Mouse (Mus musculus) G1E (cell line): ENCODE measurements at regions not wholly inside any gene's neighbourhood (a gene's known extent, or its start where the extent isn't known, plus 50 kb on each side); places are given as distances from the start of the nearest gene placed in this dataset.

ENCODE experiments used
- CTCF ChIP-seq: IDR thresholded peaks from 2 replicates; pipeline ENCODE4 v1.5.1; 2012; ENCODE audit warnings: low read depth, low read length, inconsistent platforms, mixed read lengths
- TAL1 ChIP-seq: conservative IDR thresholded peaks from 2 replicates; pipeline ENCODE4 v1.6.1; 2012; ENCODE audit warnings: low read depth, low read length, inconsistent platforms, mixed read lengths

DNA sequence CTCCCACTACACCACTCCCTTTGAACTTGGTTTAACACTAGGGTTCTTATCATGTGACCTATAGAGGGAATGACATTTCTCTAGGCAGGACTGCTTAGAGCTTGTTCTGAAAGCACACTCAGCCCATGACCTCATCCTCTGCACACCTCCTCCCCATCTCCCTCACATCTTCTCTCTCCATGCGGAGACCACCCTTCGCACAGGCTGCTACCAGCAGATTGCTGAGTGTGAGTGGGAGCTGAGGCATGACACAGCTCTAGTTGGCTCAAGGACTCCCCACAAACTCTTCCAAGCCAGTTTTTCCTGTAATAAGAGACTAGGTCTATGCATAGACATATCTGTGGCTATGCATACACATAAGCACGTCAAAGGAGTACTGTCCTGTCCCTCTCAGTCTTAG lies 199.5 kb upstream of the Tas2r119 start:
- TF ChIP-seq CTCF (no peak), TAL1 (no peak)
